Mouse (Mus musculus) heart, embryonic 14.5 days (tissue): ENCODE measurements around the gene Lbr. TPM values are rescaled to one million over a fixed set of nuclear protein-coding genes. Genes with fewer than 3 reads are reported as not detected.
A peak's percentile ranks its signal among the peaks of the same experiment; 100 is the strongest.

Source experiments
- ATAC-seq: fragments of 200-750 bp; cut with Nextera tagmentation; 2 replicates; pipeline ENCODE4 v1.8.0; 2017; ENCODE audit warnings: low read depth, moderate TSS enrichment; ENCODE audit not compliant: insufficient number of reproducible peaks, insufficient read depth, low FRiP score
- H3K27ac ChIP-seq, 2 experiments: fragments of 200-500 bp in 1 of 2; fragments of 300-500 bp in 1 of 2; sonication (generic) in 1 of 2; replicated peaks in 1 of 2; 2 replicates each; pipeline ENCODE4 v1.5.1; 2012 to 2014; ENCODE audit warnings: low read depth in 2 of 2, low read length in 2 of 2, control low read depth in 1 of 2, mild to moderate bottlenecking in 1 of 2, mixed read lengths in 1 of 2; ENCODE audit not compliant: control insufficient read depth in 1 of 2, insufficient read depth in 1 of 2
- H3K27me3 ChIP-seq: fragments of 300-500 bp; sonication (generic); 2 replicates; pipeline ENCODE4 v1.6.1; 2014; ENCODE audit warnings: mild to moderate bottlenecking, low read length, control low read depth; ENCODE audit not compliant: control insufficient read depth, insufficient read depth
- H3K36me3 ChIP-seq: fragments of 300-500 bp; sonication (generic); 2 replicates; pipeline ENCODE4 v1.6.1; 2014; ENCODE audit warnings: mild to moderate bottlenecking, control low read depth, low read length, mixed read lengths; ENCODE audit not compliant: control insufficient read depth, insufficient read depth
- H3K4me1 ChIP-seq, 2 experiments: fragments of 200-500 bp in 1 of 2; fragments of 300-500 bp in 1 of 2; sonication (generic) in 1 of 2; 2 replicates each; pipeline ENCODE4 v1.6.1; 2012 to 2014; ENCODE audit warnings: low read length in 2 of 2, control low read depth in 1 of 2, mixed read lengths in 1 of 2; ENCODE audit not compliant: control insufficient read depth in 2 of 2, insufficient read depth in 2 of 2
- H3K4me2 ChIP-seq: fragments of 300-500 bp; sonication (generic); 2 replicates; pipeline ENCODE4 v1.6.1; 2014; ENCODE audit warnings: mild to moderate bottlenecking, low read length
- H3K4me3 ChIP-seq, 2 experiments: fragments of 200-500 bp in 1 of 2; fragments of 300-500 bp in 1 of 2; sonication (generic) in 1 of 2; 2 replicates each; pipeline ENCODE4 v1.5.1; 2012 to 2014; ENCODE audit warnings: low read length in 2 of 2, mild to moderate bottlenecking in 2 of 2, control low read depth in 1 of 2, low read depth in 1 of 2, moderate library complexity in 1 of 2; ENCODE audit not compliant: control insufficient read depth in 1 of 2, insufficient read depth in 1 of 2
- H3K9ac ChIP-seq: fragments of 300-500 bp; sonication (generic); 2 replicates; pipeline ENCODE4 v1.6.1; 2014; ENCODE audit warnings: mild to moderate bottlenecking, low read length
- H3K9me3 ChIP-seq: fragments of 300-500 bp; sonication (generic); 2 replicates; pipeline ENCODE4 v1.6.1; 2016; ENCODE audit warnings: low read length, control low read depth; ENCODE audit not compliant: control insufficient read depth
- WGBS: fragments of 180-500 bp; shearing (Covaris S2); extraction: QIAGEN DNeasy Blood & Tissue Kit; methylation state at CpG from one replicate; pipeline ENCODE4 v1.1.7; 2014; 5-methylcytosine and 5-hydroxymethylcytosine counted together
- polyA plus RNA-seq: library from polyadenylated mRNA; unstranded; fragments of >200 nt; fragmentation: Nextera tagmentation; extraction: Ambion mirVana; gene quantifications from 2 replicates; pipeline ENCODE4 v1.2.1, GENCODE M21; 2014

The Lbr gene
- polyA plus RNA-seq, 1 experiment from 2014 or later = 65.0 TPM

DNA sequence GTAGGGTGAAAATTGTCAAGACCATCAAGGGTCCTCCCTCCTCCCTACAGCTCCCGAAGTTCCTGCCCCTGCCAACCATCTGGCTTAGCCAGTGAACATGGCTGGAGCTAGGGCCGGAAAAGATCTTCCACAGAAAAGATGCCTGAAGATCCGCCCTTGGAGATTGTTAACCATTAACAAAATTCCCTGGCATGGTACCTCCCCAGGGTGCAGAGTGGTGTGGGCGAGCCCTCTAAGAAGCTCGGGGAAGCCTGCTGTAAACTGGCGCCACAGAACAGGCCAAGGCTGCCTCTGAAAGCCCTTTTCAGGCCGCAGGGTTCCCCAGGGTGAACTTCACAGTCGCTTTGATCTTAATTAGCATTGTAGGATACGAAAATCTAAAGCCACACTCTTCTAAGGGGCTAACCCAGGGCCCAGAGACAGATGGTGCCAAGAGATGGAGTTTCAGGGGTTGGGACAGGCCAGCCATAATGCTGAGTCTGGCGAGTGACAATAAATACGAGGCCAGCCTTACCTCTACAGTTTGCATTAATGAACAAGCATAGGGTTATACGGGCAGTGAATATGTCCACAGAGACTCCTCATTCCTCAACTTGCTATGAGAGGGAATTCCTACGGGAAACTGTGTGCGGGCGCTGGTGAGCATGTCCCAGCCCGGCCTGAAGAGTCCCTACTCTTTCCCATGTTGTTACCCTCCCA lies 20.0 kb upstream of the Lbr start:
- WGBS = 63% methylated on average over 16 of the region's 16 CpGs
- H3K4me3 ChIP-seq = no peak overlapping the region
- H3K9me3 ChIP-seq = no peaks in the 10 kb centered on the region
- ATAC-seq = no peak
- no peak overlapping the region for H3K9ac ChIP-seq
- H3K4me1 ChIP-seq = peaks cover 2 to 5% of the 10 kb centered on the region in 2 experiments; a peak in 1 of 4 replicates
- no peaks in the 10 kb centered on the region for H3K27me3 ChIP-seq
- no peak overlapping the region for H3K4me2 ChIP-seq
- H3K36me3 ChIP-seq = no peaks in the 10 kb centered on the region
- no peak overlapping the region for H3K27ac ChIP-seq

DNA sequence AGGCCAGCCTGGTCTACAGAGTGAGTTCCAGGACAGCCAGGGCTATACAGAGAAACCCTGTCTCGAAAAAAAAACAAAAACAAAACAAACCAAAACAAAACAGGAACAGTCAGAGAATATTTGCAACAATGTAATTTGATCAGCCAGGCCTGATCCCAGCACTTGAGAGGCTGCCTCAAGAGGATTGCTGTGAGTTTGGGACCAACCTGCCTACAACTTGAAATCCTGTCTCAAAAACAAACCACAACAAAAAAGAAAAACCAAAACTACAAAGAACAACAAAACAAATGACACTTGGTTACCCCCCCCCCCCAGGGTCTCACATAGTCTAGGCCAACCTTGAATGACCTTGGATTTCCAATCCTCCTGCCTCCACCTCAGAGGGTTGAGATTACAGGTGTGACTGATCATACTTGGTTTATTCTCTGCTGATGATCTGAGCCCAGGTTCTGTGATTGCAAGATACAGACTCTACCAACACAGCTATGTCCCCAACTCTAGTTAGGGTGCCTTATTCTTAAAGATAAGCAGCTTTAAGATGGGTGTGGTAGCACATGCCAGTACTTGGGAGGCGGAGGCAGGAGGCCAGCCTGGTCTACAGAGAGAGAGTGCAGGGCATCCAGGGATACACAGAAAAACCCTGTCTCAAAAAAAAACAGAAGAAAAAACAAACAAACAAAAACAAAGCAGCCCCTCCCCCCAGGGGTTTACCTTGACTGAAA lies 18.5 kb upstream of the Lbr start:
- peak overlapping the region in 1 of 2 experiments; percentile 67; a peak in 2 of 4 replicates for H3K27ac ChIP-seq
- no peak for ATAC-seq
- 0 out of 2 replicates have a peak, but pooled peaks cover 3% of the 10 kb centered on the region for H3K9me3 ChIP-seq
- no peaks in the 10 kb centered on the region for H3K27me3 ChIP-seq
- H3K4me2 ChIP-seq = no peak overlapping the region
- peaks cover 2 to 5% of the 10 kb centered on the region in 2 experiments; a peak in 1 of 4 replicates for H3K4me1 ChIP-seq
- H3K36me3 ChIP-seq = no peaks in the 10 kb centered on the region
- H3K4me3 ChIP-seq = no peak overlapping the region
- H3K9ac ChIP-seq = no peak overlapping the region
- 84% methylated on average over 2 of the region's 2 CpGs for WGBS

DNA sequence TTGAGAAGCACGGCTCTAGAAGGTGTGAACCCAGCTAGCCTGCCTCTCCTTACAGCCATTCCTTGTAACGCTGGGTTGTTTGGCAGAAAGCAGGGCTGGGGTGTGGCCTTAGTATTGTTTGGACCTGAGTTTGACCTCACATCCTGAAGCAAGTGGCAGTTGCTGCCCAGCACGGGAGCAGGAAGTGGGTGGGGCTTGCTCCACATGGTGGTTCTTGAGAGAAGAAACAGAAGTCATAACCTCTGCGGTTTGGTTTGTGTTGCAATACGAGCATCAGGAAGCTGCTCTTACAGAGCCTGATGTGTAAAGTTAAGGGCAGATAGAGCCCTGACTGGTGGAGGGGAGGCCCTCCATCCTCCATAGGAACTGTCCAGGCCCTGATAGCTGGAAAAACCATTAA lies 17.8 kb upstream of the Lbr start:
- WGBS = 20% methylated on average over 5 of the region's 5 CpGs

DNA sequence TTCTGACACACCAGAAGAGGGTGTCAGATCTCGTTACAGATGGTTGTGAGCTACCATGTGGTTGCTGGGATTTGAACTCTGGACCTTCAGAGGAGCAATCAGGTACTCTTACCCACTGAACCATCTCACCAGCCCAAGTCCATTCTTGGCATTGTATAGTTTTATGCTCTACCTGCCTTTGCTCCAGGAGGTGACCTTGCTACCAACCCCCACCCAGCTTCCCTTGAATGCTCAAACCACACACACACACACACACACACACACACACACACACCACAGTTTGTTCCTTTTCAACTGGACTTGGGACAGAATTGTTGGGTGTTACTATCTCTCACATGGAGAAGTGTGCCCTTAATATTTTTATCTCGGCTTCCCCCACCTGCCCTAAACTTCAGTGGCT lies 13.5 kb upstream of the Lbr start:
- no peaks in the 10 kb centered on the region for H3K36me3 ChIP-seq
- H3K4me3 ChIP-seq = no peak overlapping the region
- H3K9me3 ChIP-seq = 0 out of 2 replicates have a peak, but pooled peaks cover 3% of the 10 kb centered on the region
- H3K9ac ChIP-seq = no peak overlapping the region
- WGBS = 75% methylated on average over 2 of the region's 2 CpGs
- no peak overlapping the region for H3K4me2 ChIP-seq
- ATAC-seq = no peak
- H3K27ac ChIP-seq = no peak overlapping the region
- peaks cover 7 to 21% of the 10 kb centered on the region in 2 experiments; a peak in 3 of 4 replicates for H3K4me1 ChIP-seq
- no peaks in the 10 kb centered on the region for H3K27me3 ChIP-seq

More for the DNA sequence above, 17.8 kb upstream of the Lbr start:
- Histone ChIP-seq H3K4me1 (peaks cover 2 to 5% of the 10 kb centered on the region in 2 experiments; a peak in 1 of 4 replicates), H3K36me3 (no peaks in the 10 kb centered on the region), H3K4me3 (no peak overlapping the region), H3K27me3 (no peaks in the 10 kb centered on the region), H3K27ac (peak overlapping the region in 1 of 2 experiments; percentile 67; a peak in 2 of 4 replicates), H3K9me3 (0 out of 2 replicates have a peak, but pooled peaks cover 3% of the 10 kb centered on the region), H3K4me2 (no peak overlapping the region), H3K9ac (no peak overlapping the region)
- ATAC-seq = peak; percentile 80

DNA sequence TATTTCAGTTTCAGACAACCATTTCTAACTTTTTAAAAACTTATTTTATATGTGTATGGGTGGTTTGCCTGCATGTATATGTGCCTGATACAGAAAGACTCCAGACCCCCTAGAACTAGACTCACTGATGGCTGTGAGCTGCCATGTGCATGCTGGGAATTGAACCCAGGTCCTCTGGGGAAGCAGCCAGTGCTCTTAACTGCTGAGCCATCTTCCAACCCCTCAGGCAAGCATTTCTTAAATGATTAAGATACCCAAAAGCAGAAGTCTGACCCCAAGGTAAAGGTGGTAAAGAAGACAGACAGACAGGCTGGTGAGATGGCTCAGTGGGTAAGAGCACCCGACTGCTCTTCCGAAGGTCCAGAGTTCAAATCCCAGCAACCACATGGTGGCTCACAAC lies 12.0 kb upstream of the Lbr start:
- no peak for ATAC-seq
- WGBS = 97% methylated on average over 2 of the region's 2 CpGs
- no peak overlapping the region for H3K4me2 ChIP-seq

DNA sequence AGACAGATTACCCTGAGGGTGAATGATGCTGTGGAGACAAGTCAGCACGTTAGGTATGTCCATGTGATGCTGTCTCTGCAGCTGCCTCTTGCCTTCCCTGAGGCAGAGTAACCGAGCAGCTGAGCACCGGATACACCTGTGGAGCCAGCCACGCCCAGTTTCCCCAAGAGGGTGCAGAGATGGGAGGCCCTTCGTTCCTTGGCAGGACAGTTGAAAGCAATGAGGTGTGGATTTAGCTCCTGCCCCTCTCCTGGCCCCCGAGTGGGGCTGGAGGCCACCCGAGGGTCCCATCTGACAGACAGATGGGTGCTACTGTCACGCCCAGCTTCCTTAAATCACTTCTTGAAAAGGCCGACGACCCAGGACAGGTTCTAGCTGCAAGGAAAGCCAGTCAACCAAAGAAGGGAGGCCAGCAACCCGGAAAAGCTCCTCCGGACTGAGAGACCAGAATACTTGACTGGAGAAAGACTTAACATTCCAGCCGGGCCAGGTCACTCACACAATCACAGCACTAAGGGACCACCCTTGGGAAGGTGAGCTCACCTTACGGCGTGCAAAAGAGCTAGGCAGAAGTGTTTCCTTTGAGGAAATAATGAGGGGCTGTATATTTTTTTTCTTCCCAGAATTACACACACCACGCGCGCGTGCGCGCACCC lies 10.4 kb upstream of the Lbr start:
- peaks cover 7 to 17% of the 10 kb centered on the region in 2 experiments; a peak in 3 of 4 replicates for H3K4me1 ChIP-seq
- WGBS = 13% methylated on average over 20 of the region's 21 CpGs
- peak overlapping the region; percentile 49 for H3K9ac ChIP-seq
- peak overlapping the region; percentile 26 to 33 for H3K4me3 ChIP-seq
- H3K27me3 ChIP-seq = no peaks in the 10 kb centered on the region
- H3K27ac ChIP-seq = no peak overlapping the region
- ATAC-seq = 0 out of 2 replicates have a peak, but pooled peaks have one; percentile 26
- H3K4me2 ChIP-seq = peak overlapping the region; percentile 63
- no peaks in the 10 kb centered on the region for H3K36me3 ChIP-seq
- H3K9me3 ChIP-seq = 0 out of 2 replicates have a peak, but pooled peaks cover 3% of the 10 kb centered on the region

More for the DNA sequence above, 12.0 kb upstream of the Lbr start:
- peaks cover 7 to 17% of the 10 kb centered on the region in 2 experiments; a peak in 3 of 4 replicates for H3K4me1 ChIP-seq
- H3K27me3 ChIP-seq = no peaks in the 10 kb centered on the region
- H3K27ac ChIP-seq = no peak overlapping the region
- 0 out of 2 replicates have a peak, but pooled peaks cover 3% of the 10 kb centered on the region for H3K9me3 ChIP-seq
- H3K4me3 ChIP-seq = no peak overlapping the region
- H3K36me3 ChIP-seq = no peaks in the 10 kb centered on the region
- H3K9ac ChIP-seq = no peak overlapping the region

DNA sequence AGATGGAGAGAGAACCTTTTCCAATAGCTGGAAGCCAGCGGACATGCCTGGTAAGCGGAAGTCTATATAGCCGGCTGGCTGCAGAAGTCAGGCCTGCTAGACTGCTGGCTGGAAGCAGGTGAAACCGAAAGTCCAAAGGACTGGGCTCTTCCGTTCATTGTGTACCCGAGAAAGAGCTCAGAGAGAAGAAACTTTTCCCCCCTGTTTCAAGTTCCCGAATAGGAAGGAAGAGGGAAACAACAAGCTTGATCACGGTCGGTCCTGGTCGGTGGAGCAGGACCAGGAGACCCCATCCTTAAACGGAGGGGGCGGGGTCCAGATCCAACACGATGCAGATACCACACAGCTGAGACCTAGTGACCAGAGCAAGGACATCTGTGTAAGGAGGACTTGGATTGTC lies 9.6 kb upstream of the Lbr start:
- Histone ChIP-seq H3K4me1 (peaks cover 7 to 17% of the 10 kb centered on the region in 2 experiments), H3K9ac (peak overlapping the region; percentile 16; the same call in 1 of the 2 replicates), H3K27me3 (no peaks in the 10 kb centered on the region), H3K9me3 (0 out of 2 replicates have a peak, but pooled peaks cover 3% of the 10 kb centered on the region), H3K4me2 (peak overlapping the region; percentile 63), H3K27ac (peak overlapping the region in 1 of 2 experiments; percentile 51; a peak in 1 of 4 replicates), H3K4me3 (peak overlapping the region; percentile 14 to 26), H3K36me3 (no peaks in the 10 kb centered on the region)
- WGBS = 37% methylated on average over 13 of the region's 13 CpGs
- ATAC-seq = no peak
